Mouse (Mus musculus): ENCODE results near the gene Pnkp. TPM values are rescaled to one million over a fixed set of nuclear protein-coding genes. Genes with fewer than 3 reads are reported as not detected.
A peak's percentile ranks its signal among the peaks of the same experiment; 100 is the strongest.
"Not testable (repeated sequence)": the region's sequence is repeated elsewhere in the genome, so short reads cannot be mapped to it uniquely, and the experiment has no call there.

Gene Pnkp
- total RNA-seq, 2 experiments from 2014 or later = 25.2 to 30.5 TPM

- ATAC-seq (replicated peaks; ENCODE audit: low FRiP score, low TSS enrichment, poor library complexity, severe bottlenecking) = peak; percentile 22
Observed at GRCm38 (mm10) chr7:44866276-44867009, 9.5 kb downstream of the Pnkp start.

GRCm38 (mm10) chr7:44867010-44867702 lies 10.2 kb downstream of the Pnkp start:
- ATAC-seq (replicated peaks; ENCODE audit: low FRiP score, low TSS enrichment, poor library complexity, severe bottlenecking) = no peak

GRCm38 (mm10) chr7:44867802-44868201 lies 10.9 kb downstream of the Pnkp start:
- ATAC-seq (replicated peaks; ENCODE audit: low FRiP score, low TSS enrichment, poor library complexity, severe bottlenecking) = no peak

GRCm38 (mm10) chr7:44868465-44868864 lies 11.5 kb downstream of the Pnkp start:
- no peak for ATAC-seq (replicated peaks; ENCODE audit: low FRiP score, low TSS enrichment, poor library complexity, severe bottlenecking)

GRCm38 (mm10) chr7:44868919-44869696 lies 12.2 kb downstream of the Pnkp start:
- no peak for ATAC-seq (replicated peaks; ENCODE audit: low FRiP score, low TSS enrichment, poor library complexity, severe bottlenecking)

GRCm38 (mm10) chr7:44869697-44870528 lies 13.0 kb downstream of the Pnkp start, which contains the start of gene Ptov1:
Gene Ptov1, minus strand, starts transcription at chr7:44869788.
- peak; percentile 84 for ATAC-seq (replicated peaks; ENCODE audit: low FRiP score, low TSS enrichment, poor library complexity, severe bottlenecking)

- no peak for ATAC-seq (replicated peaks; ENCODE audit: low FRiP score, low TSS enrichment, poor library complexity, severe bottlenecking)
Observed at GRCm38 (mm10) chr7:44870614-44871013, 13.7 kb downstream of the Pnkp start.

GRCm38 (mm10) chr7:44871181-44871580 lies 14.2 kb downstream of the Pnkp start:
- no peak for ATAC-seq (replicated peaks; ENCODE audit: low FRiP score, low TSS enrichment, poor library complexity, severe bottlenecking)

GRCm38 (mm10) chr7:44871774-44872173 lies 14.8 kb downstream of the Pnkp start:
- ATAC-seq (replicated peaks; ENCODE audit: low FRiP score, low TSS enrichment, poor library complexity, severe bottlenecking) = not testable (repeated sequence)

- ATAC-seq (replicated peaks; ENCODE audit: low FRiP score, low TSS enrichment, poor library complexity, severe bottlenecking) = no peak
Observed at GRCm38 (mm10) chr7:44877833-44878232, 20.9 kb downstream of the Pnkp start.

GRCm38 (mm10) chr7:44883036-44883435 lies 26.1 kb downstream of the Pnkp start:
- ATAC-seq (replicated peaks; ENCODE audit: low FRiP score, low TSS enrichment, poor library complexity, severe bottlenecking) = no peak

- ATAC-seq (replicated peaks; ENCODE audit: low FRiP score, low TSS enrichment, poor library complexity, severe bottlenecking) = no peak
Observed at GRCm38 (mm10) chr7:44884637-44885036, 27.7 kb downstream of the Pnkp start.

- ATAC-seq (replicated peaks; ENCODE audit: low FRiP score, low TSS enrichment, poor library complexity, severe bottlenecking) = no peak
Observed at GRCm38 (mm10) chr7:44886964-44887363, 30.0 kb downstream of the Pnkp start.

GRCm38 (mm10) chr7:44888256-44889105 lies 31.5 kb downstream of the Pnkp start:
- ATAC-seq (replicated peaks; ENCODE audit: low FRiP score, low TSS enrichment, poor library complexity, severe bottlenecking) = no peak

- ATAC-seq (replicated peaks; ENCODE audit: low FRiP score, low TSS enrichment, poor library complexity, severe bottlenecking) = no peak
Observed at GRCm38 (mm10) chr7:44890180-44890579, 33.2 kb downstream of the Pnkp start.

GRCm38 (mm10) chr7:44890737-44891136 lies 33.8 kb downstream of the Pnkp start:
- ATAC-seq (replicated peaks; ENCODE audit: low FRiP score, low TSS enrichment, poor library complexity, severe bottlenecking) = no peak

GRCm38 (mm10) chr7:44891611-44892010 lies 34.7 kb downstream of the Pnkp start:
- no peak for ATAC-seq (replicated peaks; ENCODE audit: low FRiP score, low TSS enrichment, poor library complexity, severe bottlenecking)

GRCm38 (mm10) chr7:44892276-44892921 lies 35.5 kb downstream of the Pnkp start, which contains the start of gene Med25:
Gene Med25, minus strand, starts transcription at chr7:44892712.
- peak; percentile 51 for ATAC-seq (replicated peaks; ENCODE audit: low FRiP score, low TSS enrichment, poor library complexity, severe bottlenecking)
